Mouse (Mus musculus) liver, embryonic 14.5 days (tissue): ENCODE results near the gene Nabp2. TPM values are rescaled to one million over a fixed set of nuclear protein-coding genes. Genes with fewer than 3 reads are reported as not detected.
A peak's percentile ranks its signal among the peaks of the same experiment; 100 is the strongest.

ENCODE experiments used
- ATAC-seq: fragments of 200-750 bp; cut with Nextera tagmentation; 2 replicates; pipeline ENCODE4 v1.8.0; 2017; ENCODE audit warnings: moderate number of reproducible peaks, mild to moderate bottlenecking, moderate library complexity; ENCODE audit not compliant: insufficient read depth
- DNase-seq, 3 experiments: peaks; one replicate each; pipeline ENCODE4 v3.0.0-alpha.2; 2012 to 2013; ENCODE audit warnings: low read depth in 3 of 3, low spot score in 3 of 3
- H3K27ac ChIP-seq: fragments of 300-500 bp; sonication (generic); 2 replicates; pipeline ENCODE4 v1.5.1; 2014; ENCODE audit warnings: moderate library complexity, mild to moderate bottlenecking, control low read depth, inconsistent platforms
- H3K27me3 ChIP-seq: fragments of 300-500 bp; sonication (generic); 2 replicates; pipeline ENCODE4 v1.6.1; 2014; ENCODE audit warnings: mild to moderate bottlenecking, low read length, moderate library complexity; ENCODE audit not compliant: control insufficient read depth, insufficient read depth
- H3K36me3 ChIP-seq: fragments of 300-500 bp; sonication (generic); replicated peaks from 2 replicates; pipeline ENCODE4 v1.6.1; 2014; ENCODE audit warnings: low read depth; ENCODE audit not compliant: control insufficient read depth, insufficient read depth
- H3K4me1 ChIP-seq, 2 experiments: fragments of 200-500 bp in 1 of 2; fragments of 300-500 bp in 1 of 2; sonication (generic) in 1 of 2; replicated peaks; 2 replicates each; pipeline ENCODE4 v1.6.1; 2012 to 2014; ENCODE audit warnings: antibody characterized with exemption in 1 of 2, inconsistent platforms in 1 of 2, low read length in 1 of 2; ENCODE audit not compliant: control insufficient read depth in 2 of 2, insufficient read depth in 2 of 2
- H3K4me2 ChIP-seq: fragments of 300-500 bp; sonication (generic); 2 replicates; pipeline ENCODE4 v1.6.1; 2014; ENCODE audit warnings: low read depth, mild to moderate bottlenecking, control low read depth, moderate library complexity
- H3K4me3 ChIP-seq, 2 experiments: fragments of 200-500 bp in 1 of 2; fragments of 300-500 bp in 1 of 2; sonication (generic) in 1 of 2; 2 replicates each; pipeline ENCODE4 v1.5.1; 2012 to 2014; ENCODE audit warnings: low read depth in 2 of 2, low read length in 2 of 2, mild to moderate bottlenecking in 2 of 2, control low read depth in 1 of 2, inconsistent platforms in 1 of 2, moderate library complexity in 1 of 2; ENCODE audit not compliant: insufficient read depth in 1 of 2
- H3K9ac ChIP-seq: fragments of 300-500 bp; sonication (generic); replicated peaks from 2 replicates; pipeline ENCODE4 v1.6.1; 2014; ENCODE audit warnings: mild to moderate bottlenecking, control low read depth, moderate library complexity
- H3K9me3 ChIP-seq: fragments of 300-500 bp; sonication (generic); 2 replicates; pipeline ENCODE4 v1.6.1; 2016; ENCODE audit warnings: low read length, mixed read lengths; ENCODE audit not compliant: control insufficient read depth
- CTCF ChIP-seq: IDR thresholded peaks from 2 replicates; pipeline ENCODE4 v1.5.1; 2016; ENCODE audit warnings: antibody characterized with exemption, low read depth, control low read depth
- EP300 ChIP-seq: IDR thresholded peaks from 2 replicates; pipeline ENCODE4 v1.6.1; 2016; ENCODE audit warnings: antibody characterized with exemption, low read depth
- WGBS: fragments of 180-500 bp; shearing (Covaris S2); extraction: QIAGEN DNeasy Blood & Tissue Kit; methylation state at CpG from one replicate; pipeline ENCODE4 v1.1.7; 2014; ENCODE audit not compliant: insufficient replicate concordance; 5-methylcytosine and 5-hydroxymethylcytosine counted together
- polyA plus RNA-seq, 2 experiments: library from polyadenylated mRNA; depleted of rRNA in 1 of 2; stranded (reverse) in 1 of 2; unstranded in 1 of 2; fragments of >200 nt; fragmentation: Nextera tagmentation in 1 of 2; extraction: Ambion mirVana in 1 of 2; gene quantifications; 2 replicates each; pipeline versions ENCODE4 v1.2.1 to v1.2.3; 2012 to 2014

The Nabp2 gene
- polyA plus RNA-seq, 2 experiments: 24.2 to 45.4 TPM

DNA sequence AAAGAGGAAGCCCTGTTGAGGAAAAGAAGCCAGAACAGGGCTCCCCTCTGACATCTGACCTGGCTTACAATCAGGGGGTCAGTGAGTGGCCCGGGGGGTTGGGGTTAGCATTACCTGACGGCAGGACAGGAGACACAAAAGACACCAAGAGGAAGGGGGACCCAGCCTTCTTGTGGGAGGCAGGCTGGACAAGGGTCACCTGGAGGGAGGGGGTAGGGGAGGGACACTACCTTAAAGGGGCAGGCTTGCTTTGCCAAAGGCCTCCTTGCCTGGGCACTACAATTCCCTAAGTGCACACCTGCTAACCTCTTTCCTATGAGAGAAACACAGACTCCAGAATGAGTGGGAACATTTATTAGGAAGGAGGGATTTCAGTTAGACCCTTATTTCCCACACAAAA lies 10.2 kb downstream of the Nabp2 start, which contains the start of gene Slc39a5:
TSS of gene Slc39a5 (minus strand) at position 174 of the 400 bp plus-strand sequence.
- DNase-seq (no peak), ATAC-seq (no peak)
- Histone ChIP-seq H3K4me3 (peak within 1 kb of the TSS; percentile 43 to 46), H3K4me2 (peak within 1 kb of the TSS; percentile 39), H3K27me3 (no peaks in the 10 kb centered on the region), H3K4me1 (no peaks in the 10 kb centered on the region; a peak in 1 of 4 replicates), H3K9ac (no peak within 1 kb of the TSS), H3K9me3 (no peaks in the 10 kb centered on the region), H3K27ac (no peak within 1 kb of the TSS), H3K36me3 (no peaks in the 10 kb centered on the region; the same call in 1 of the 2 replicates)
- 53% methylated on average over 2 of the region's 2 CpGs for WGBS
- TF ChIP-seq EP300 (no peak), CTCF (no peak)

DNA sequence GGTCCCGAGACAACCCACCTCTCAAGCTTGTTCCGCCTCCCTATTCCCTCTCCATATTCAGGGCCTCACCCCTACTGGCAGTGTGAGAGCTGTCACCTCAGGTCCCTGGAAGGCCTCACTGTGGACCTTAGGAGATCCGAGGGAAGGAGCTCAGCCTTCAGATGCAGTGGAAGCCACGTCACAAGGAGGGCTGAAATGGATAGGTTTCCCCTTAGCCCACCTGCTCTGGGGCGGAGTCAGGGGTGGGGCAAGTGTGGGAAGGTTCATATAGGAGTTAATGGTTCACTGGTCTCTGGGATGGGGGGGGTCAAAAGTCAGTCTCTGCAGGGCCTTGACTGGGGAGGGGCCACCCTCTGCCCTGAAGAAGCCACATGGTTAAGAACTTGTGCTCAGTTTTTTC lies 11.0 kb downstream of the Nabp2 start:
- Histone ChIP-seq H3K27me3 (no peaks in the 10 kb centered on the region), H3K36me3 (no peaks in the 10 kb centered on the region), H3K4me1 (no peaks in the 10 kb centered on the region; a peak in 1 of 4 replicates), H3K4me2 (peak overlapping the region; percentile 39), H3K4me3 (peak overlapping the region; percentile 43 to 46), H3K9ac (no peak overlapping the region), H3K27ac (no peak overlapping the region), H3K9me3 (no peaks in the 10 kb centered on the region)
- WGBS: 40% methylated on average over 5 of the region's 5 CpGs
- TF ChIP-seq EP300: no peak
- no peak for TF ChIP-seq CTCF
- DNase-seq (no peak), ATAC-seq (peak; percentile 30; the same call in 1 of the 2 replicates)

DNA sequence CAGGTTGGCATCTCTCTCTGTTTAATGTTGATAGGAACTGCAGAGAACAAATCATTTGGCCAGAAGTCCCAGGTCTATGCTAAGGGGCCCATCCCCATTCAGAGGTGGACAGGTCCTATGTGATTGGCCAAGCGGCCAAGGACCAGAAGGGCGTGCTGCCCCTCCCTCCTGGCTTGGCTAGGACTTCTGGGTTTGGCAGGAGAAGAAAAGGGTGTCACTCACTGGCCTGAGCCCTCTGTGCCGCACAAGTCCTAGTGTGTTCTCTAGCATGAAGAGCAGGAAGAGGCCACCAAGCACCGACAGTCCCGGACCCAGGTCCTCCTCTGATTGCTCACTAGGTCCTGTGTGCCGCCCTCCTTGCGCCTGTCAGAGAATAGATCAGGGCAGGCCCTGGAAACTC lies 13.8 kb downstream of the Nabp2 start:
- H3K4me3 ChIP-seq: no peak overlapping the region

DNA sequence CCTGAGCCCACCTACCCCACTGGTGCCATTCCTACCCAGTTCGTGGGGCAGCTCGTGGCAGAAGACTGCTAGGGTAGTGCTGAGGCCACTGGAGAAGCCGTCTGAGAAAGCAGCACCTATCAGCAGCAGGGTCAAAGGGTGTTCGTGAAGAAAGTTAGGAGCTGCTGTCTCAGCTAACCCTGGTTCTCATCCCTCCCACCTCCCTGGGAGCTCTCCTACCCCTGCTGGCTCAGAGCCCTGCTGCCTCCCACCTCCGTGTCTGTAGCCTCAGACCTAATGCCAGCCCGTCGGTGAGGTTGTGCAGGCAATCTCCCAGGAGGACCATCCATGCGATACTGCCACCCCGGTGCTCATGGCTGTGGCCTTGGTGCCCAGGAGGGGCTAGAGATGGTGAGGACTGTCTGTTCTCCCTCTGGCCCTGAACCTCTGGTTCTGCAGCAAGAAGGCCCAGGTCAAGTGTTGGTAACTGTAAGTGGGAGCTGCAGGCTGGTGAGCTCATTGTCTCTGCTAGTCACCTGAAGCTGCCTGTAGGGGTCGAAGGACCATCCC lies 14.5 kb downstream of the Nabp2 start:
- Histone ChIP-seq H3K4me2 (no peak overlapping the region), H3K9ac (no peak overlapping the region), H3K4me1 (no peaks in the 10 kb centered on the region; a peak in 1 of 4 replicates), H3K27ac (no peak overlapping the region), H3K36me3 (no peaks in the 10 kb centered on the region), H3K27me3 (no peaks in the 10 kb centered on the region), H3K9me3 (no peaks in the 10 kb centered on the region), H3K4me3 (no peak overlapping the region)
- TF ChIP-seq CTCF (no peak), EP300 (no peak)
- DNase-seq (no peak), ATAC-seq (no peak)
- WGBS: 69% methylated on average over 10 of the region's 10 CpGs

More for the DNA sequence above, 13.8 kb downstream of the Nabp2 start:
- Histone ChIP-seq H3K9me3 (no peaks in the 10 kb centered on the region), H3K27ac (no peak overlapping the region), H3K4me2 (no peak overlapping the region), H3K9ac (no peak overlapping the region), H3K4me1 (no peaks in the 10 kb centered on the region; a peak in 1 of 4 replicates), H3K27me3 (no peaks in the 10 kb centered on the region), H3K36me3 (no peaks in the 10 kb centered on the region)
- ATAC-seq: no peak
- TF ChIP-seq CTCF (no peak), EP300 (no peak)
- 62% methylated on average over 7 of the region's 7 CpGs for WGBS
- DNase-seq: no peak

DNA sequence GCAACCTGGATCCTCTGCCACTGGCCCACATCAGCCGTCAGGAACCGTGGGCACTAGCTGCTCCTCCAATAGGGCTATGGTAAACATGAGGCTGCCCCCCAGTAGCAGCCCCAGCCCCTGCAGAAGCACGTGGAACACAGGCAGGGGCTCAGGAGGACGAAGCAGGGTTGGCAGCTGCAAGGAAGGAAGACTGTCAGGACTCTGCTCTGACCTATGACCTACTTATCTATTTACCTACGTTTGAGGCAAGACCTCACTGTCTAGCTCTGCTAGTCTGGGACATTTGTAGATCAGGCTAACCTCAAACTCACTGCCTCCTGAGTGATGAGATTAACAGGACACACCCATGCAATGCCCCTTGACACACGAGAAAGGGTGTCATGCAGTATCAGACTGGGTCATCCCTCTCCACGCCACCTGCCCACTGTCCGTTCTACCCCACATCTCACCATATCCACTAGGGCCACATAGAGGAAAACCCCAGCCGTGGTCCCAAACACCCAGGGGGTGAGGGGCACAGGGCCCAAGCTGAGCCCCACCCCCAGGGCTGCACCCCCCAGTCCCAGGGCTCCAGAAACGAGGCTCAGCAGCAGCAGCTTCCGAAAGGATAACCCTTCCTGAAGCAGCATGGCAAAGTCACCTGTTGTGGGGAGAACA lies 15.1 kb downstream of the Nabp2 start:
- DNase-seq: no peak
- Histone ChIP-seq H3K27me3 (no peaks in the 10 kb centered on the region), H3K4me1 (no peaks in the 10 kb centered on the region; a peak in 1 of 4 replicates), H3K36me3 (no peaks in the 10 kb centered on the region; the same call in 1 of the 2 replicates), H3K27ac (no peak overlapping the region), H3K4me3 (no peak overlapping the region), H3K9me3 (no peaks in the 10 kb centered on the region), H3K9ac (no peak overlapping the region), H3K4me2 (no peak overlapping the region)
- TF ChIP-seq EP300: no peak
- TF ChIP-seq CTCF: no peak
- peak; percentile 15; the same call in 1 of the 2 replicates for ATAC-seq
- 51% methylated on average over 11 of the region's 11 CpGs for WGBS
